Mouse (Mus musculus) liver, adult (tissue): ENCODE results near the gene Gm45713.
A peak's percentile ranks its signal among the peaks of the same experiment; 100 is the strongest.

Experiments
- GATA4 ChIP-seq: IDR thresholded peaks from 2 replicates; pipeline ENCODE4 v1.6.1; 2014; ENCODE audit warnings: mild to moderate bottlenecking, low read length; ENCODE audit not compliant: insufficient replicate concordance

Gene Gm45713

DNA sequence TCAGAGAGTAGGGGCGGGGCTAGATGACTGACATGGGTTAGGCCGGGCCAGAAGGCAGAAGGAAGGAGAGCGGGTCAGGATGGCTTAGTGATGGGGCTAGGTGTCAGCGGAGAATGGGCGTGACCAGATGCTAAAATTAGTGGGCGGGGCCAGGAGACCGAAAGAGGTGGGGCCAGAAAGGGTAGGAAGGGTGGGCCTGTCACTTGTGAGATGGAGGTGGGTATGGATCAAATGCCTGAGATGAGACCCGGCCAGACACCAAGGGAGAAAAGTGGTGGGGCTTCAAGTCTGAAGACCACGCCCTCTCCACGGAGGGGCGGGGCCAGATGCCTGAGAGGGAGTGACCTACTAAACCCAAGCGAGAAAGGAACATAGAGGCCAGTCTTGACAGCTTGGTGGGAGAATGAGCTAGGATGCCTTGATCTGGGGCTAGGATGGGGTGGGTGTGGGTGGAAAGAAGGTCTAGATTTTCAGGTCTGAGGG is 1.4 kb downstream of the Gm45713 start:
- TF ChIP-seq GATA4, result no peak

DNA sequence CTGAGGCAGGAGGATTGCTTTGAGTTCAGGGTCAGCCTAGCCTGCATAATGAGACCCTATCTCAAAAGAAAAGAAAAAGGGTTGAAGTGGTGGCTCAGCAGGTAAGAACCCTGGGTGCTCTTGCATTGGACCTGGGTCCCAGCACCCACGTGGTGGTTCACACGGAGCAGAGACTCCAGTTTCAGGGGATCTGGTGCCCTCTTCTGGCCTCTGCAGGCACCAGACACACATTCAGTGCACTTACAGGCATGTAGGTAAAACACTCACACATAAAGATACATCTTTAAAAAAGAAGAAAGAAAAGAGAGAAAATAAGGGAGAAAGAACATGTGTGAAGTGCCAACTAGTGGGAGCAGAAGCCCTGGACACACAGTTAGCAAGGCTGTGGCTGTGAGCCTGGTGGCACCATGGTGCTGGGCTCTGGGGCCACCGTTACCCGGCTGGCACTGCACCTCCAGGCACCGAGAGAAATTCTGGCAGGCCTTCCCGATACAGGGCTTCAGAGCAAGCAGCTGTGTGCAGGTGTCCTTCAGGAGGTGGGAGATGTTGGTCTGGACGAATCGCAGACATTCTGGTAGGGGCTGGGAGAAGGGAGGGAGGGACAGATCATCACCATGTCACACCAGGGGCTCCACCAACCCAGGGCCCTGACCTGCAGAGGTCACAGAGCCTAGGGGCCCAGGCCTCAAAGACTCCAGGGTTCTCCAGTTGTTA is 2.4 kb downstream of the Gm45713 start:
- TF ChIP-seq GATA4, result no peak

DNA sequence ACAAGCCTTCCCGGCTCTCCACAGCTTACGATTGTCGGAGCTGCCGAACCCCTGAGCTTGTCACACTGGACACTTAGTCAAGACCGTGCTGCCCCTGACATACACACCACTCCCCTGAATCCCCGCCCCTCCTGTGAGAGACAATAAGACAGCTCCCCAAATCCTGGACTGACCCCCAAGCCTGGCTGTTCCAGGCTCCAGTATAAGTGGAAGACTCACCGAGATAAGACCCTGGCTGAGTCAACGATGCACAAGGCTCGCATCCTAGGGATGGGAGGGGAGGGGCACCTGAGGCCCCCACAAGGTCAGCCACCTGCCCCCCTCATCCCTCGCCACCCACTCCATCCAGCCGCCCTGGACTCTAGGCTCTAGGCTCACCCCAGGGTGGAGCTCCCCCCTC is 4.2 kb downstream of the Gm45713 start:
- TF ChIP-seq GATA4, result no peak

DNA sequence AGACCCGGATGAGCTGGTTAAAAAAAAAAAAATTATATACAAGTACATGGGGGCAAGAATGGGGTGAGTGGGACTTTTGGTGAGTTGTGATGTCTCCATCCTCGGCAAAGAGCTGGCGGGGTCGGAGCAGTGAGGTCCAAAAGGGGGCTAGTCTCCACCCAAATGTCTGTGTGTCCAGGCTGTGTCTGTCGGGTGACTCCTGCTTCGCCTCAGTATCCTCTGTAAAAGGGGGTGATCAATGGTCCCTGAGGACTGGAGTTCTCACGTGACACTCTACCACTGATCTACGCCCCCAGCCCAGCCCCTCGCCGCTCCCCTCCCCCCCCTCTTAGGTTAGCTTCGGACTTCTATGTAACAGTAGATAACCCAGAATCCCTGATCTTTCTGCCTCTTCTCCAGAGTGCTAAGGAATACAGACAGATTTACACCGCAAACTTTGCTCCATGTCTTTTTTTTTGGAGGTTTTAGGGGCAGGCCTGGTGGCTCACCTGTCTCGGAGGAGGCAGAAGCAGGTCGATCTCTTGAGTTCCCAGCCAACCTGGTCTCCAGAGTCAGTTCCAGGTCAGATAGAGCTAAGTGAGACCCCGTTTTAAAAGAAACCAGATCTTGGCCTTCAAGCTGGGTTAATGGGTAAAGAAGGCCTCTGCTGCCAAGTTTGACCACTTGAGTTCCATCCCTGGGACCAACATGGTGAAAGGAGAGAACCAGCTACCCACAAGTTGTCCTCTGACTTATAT is 6.1 kb downstream of the Gm45713 start:
- no peak for TF ChIP-seq GATA4

DNA sequence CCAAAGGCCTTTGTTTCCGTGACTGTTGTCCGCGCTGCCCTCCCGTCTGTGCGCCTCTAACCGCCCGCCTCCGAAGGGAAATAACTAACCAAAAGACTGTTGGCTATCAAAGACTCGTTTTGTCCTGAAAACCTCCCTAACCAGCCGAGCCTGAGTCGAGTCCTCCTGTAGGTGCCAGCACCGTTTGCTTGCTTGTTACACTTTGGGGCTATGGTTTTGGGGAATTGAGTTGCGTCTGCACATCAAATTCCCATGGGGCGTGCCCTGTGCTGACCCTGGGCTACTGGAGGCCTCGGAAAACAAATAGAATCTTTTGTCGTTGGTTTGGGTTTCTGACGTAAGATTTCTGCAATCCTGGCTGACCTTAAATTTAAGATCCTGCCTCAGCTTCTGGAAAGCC is 6.7 kb downstream of the Gm45713 start:
- TF ChIP-seq GATA4, result no peak

DNA sequence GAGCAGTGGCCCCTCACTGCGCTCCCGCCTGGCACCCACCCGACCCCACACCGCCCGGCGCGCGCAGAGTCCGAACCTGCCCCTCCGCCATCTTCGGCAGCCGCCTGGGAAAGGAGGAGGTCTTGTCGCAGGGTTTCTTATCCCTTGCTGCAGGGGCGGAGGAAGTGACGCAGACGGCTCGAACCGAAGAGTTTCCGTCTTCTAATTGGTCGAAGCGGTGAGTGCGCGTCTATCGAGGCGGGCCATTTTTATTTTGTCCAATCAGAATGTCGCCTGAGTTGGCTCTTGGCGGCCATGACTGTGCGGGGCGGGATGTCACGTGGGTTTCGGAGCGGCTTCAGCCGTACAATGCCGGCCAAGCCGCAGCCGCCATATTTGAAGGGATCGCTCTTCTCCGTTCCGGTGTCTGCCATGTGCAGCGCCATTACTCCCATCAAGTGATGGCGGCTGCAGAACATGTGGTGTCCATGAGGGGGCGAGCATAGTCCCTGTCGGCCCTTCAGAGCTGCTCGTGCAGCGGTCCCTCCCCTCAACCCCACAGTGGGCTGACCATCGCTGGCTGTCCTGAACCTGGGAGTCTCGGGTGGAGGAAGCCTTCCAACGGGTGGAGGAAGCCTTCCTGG is 7.3 kb downstream of the Gm45713 start, which contains the start of gene Rpl13a:
Rpl13a (minus strand) TSS at position 138 of the 623 bp plus-strand sequence.
- no peak; the same call in 1 of the 2 replicates for TF ChIP-seq GATA4

DNA sequence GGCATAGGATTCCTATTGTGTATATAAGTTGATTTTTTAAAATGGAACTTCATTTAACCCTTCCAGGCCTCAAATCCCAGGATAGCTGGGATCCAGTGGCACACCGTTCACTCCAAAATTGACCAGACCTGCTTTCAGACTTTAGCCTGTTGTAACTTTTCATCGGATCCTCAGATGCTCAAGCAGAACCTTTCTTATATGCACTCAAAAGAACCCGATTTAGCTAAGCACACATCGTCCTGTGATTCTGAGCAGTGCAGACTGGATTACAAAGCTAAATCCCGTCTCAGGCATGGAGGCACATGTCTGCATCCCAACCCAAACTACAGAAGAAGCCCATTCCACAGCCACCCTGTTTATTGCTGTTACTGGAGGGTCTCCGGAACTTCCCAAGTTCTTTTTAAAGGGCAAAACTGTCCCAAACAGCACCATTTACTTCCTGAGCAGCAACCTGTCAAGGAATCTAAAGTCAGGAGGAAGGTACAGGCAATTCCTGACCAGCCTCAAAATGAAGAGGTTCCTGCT is 8.3 kb downstream of the Gm45713 start:
- TF ChIP-seq GATA4, result no peak

DNA sequence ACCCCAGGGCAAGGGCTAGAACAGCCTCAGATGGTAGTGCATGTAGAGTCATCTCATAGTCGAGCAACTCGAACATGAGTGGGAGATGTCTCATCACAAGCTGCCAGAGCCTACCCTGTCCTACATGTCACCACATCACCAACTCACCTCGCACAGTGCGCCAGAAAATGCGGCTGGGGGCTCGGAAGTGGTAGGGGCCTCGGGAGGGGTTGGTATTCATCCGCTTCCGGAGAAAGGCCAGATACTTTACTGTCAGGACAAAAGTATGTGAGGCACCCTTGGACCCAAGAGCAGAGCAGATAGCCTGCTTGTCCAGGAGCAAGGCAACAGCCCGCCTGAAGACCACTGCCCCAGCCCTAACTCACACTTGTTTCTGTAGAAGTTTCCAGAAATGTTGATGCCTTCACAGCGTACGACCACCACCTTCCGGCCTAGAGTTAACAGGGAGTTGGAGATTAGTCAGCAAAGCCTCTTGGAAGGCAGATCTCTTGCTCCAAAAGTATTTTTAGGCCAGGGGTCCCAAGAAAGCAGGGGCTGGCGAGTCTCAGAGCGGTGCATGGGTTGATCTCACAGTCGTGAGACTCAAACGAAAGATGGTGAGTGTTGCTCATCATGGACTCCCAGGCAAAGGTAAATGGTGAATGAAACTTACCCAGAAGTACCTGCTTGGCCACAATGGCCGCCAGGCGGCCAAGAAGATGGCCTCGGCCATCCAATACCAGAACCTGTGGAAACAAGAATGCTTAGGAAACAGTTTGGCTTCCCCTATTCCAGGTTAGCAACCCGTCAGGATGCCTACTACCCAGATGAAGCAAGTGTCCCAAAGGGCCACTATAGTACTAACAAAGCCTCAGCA is 9.0 kb downstream of the Gm45713 start:
- TF ChIP-seq GATA4, result no peak

DNA sequence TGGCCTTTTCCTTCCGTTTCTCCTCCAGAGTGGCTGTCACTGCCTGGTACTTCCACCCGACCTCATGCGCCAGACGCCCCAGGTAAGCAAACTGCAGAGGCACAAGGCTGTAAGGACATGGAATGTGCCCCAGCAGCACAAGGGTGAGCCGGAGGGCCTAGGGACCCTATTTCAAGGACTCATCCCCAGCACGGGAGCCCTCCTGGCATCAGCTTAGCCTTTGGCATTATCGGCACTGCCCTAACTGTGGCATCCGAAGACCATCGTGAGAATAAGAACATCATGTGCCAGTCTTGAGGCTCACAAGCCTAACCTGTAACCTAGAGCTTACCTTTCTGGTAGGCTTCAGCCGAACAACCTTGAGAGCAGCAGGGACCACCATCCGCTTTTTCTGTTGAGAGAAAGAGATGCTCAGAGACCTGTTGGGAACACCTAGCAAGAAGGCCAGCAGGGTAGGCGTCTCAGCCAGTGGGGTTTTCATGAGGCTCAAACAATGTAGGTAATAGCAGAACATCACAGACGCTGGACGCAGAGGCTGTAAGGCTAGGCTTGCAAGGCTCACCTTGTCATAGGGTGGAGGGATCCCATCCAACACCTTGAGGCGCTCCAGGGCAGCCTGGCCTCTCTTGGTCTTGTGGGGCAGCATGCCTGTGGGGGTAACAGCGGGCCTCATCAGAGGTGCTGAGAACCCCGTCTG is 9.7 kb downstream of the Gm45713 start:
- TF ChIP-seq GATA4, result no peak

DNA sequence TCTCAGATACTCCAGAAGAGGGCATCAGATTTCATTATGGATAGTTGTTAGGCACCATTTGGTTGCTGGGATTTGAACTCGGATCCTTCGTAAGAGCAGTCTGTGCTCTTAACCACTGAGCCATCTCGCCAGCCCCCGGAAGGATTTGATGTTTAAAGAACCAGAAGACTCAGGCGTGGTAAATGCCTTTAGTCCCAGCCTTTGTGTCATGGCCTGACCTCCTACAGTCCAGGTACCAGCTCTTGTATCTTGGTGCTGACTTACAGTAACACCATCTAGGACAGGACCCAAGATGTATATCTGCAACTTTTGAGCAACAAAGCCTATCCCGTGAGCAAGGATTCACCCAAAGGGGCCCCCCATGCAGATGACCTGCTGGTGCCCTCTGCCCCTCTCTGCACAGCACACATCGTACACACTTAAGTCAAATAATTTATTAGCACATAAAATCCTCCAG is 10.9 kb downstream of the Gm45713 start:
- no peak for TF ChIP-seq GATA4

DNA sequence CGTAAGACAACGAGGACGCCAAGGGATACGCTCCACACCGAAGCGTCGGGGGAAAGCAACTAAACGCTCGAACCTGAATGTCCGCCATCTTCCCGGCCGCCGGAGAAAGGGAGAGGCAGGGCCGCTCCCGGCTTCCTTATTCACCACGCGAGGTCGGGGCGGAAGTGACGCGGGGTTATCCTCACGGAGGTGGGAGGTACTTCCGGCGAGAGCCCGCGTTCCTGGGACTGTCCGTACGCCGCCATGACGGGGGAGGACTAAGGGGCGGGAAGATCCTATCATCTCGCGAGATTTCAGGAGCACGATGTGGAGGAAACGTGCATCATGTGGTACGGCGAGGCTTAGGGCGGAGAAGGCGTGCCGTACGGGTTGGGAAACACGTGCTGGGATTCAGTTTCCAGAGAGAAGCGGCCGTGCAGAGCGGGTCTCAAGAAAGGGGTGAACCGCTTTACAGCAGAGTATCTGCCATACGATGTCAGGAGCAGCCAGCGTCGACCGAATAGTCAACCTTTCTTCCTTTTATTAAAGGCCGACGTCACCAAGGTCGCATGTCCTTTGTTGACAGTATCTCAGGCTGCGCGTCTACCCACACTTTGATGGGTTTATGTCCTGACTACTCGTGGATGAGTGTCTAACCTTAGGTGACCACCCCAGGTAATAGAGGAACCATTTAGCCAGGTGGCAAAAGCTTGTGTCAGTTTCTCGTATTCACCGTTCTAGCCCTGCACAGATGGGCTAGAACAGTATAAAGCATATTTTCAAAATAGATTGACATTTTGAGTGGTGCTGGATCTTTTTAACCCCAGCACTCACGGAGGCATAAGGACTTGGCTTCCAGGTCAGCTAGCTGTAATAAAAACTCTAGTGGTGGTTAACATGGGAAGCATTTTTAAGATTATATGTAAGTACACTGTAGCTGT is 11.5 kb downstream of the Gm45713 start, which contains the start of gene Rps11:
Rps11 (minus strand) TSS at position 216 of the 920 bp plus-strand sequence.
- peak; percentile 58; the same call in 1 of the 2 replicates for TF ChIP-seq GATA4

DNA sequence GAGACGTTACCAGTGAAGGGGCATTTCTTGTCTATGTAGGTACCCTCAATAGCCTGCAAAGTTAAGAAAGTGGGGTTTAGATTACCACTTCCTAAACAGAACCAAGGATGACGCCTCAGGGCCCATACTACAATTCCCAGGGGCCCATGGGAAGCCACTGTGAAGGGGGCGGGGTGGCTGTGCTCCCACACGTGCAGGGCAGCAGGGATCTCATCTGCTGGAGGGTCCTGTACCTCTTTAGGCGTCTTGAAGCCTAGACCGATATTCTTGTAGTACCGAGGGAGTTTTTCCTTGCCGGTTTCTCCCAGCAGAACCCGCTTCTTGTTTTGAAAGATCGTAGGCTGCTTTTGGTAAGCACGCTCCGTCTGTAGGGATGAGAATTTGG is 12.9 kb downstream of the Gm45713 start:
- TF ChIP-seq GATA4, result no peak

DNA sequence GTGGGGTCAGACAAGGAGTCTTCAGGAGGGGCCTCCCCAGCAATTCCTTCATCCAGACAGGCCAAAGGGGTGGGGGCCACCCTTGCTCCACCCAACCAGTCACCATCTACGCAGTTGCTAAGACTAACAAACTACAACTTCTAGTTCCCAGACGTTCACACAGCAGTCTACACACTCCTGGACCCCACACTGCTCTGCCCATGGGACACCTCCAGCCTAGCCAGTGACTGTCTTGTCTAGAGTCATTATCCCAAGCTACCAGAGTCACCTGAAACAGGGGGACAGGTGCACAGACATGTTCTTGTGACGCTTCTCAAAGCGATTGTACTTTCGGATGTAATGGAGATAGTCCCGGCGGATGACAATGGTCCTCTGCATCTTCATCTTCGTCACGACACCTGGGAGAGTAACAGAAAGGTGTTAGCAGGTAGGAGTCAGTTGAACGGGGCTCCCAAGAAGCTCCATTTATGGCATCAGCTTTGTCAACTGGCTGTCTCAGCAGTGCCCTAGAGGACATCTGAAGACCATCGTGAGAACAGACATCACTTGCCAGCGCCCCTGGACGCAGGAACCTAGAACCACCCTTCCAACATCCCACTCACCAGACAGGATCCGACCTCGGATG is 13.4 kb downstream of the Gm45713 start:
- no peak for TF ChIP-seq GATA4

DNA sequence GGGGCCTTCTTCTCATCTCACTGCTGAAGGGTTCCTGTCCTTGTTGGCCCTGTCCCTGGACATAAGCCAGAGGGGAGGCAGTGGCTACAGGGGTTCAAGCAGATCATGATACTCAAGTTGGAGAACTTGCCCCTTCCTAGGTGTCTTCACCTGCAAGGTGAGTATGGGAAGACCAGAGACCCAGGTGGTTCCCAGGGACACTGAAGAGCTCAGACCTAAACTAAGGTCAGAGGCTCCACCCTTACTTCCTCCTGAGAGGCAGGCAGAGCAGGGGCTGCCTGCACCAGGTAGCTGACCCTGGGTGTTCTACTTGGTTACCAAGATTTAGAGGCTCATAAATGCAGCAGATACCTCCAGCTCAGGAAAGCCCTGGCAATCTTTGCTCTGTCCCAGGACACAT is 14.1 kb downstream of the Gm45713 start:
- TF ChIP-seq GATA4, result no peak
